Mouse (Mus musculus): ENCODE results near the gene Nsg1. TPM values are rescaled to one million over a fixed set of nuclear protein-coding genes. Genes with fewer than 3 reads are reported as not detected.

Gene Nsg1
- polyA plus RNA-seq, 1 experiment from 2014 or later: 69.7 TPM

- Histone ChIP-seq H3K4me3 (ENCODE audit: low read length) (no peak overlapping the region), H3K27ac (ENCODE audit: low read length) (no peak overlapping the region), H3K9me3 (ENCODE audit: low read length) (no peaks in the 10 kb centered on the region), H3K36me3 (ENCODE audit: insufficient read depth, low read length) (peaks cover 16% of the 10 kb centered on the region), H3K9ac (replicated peaks; ENCODE audit: low read length) (no peak overlapping the region), H3K27me3 (ENCODE audit: insufficient read depth, low read length) (no peaks in the 10 kb centered on the region), H3K4me1 (ENCODE audit: insufficient read depth, low read length) (no peaks in the 10 kb centered on the region), H3K4me2 (replicated peaks; ENCODE audit: low read depth, low read length) (no peak overlapping the region)
- 93% methylated on average over 2 of the region's 2 CpGs for WGBS
- no peak for ATAC-seq (ENCODE audit: low FRiP score, low TSS enrichment)
Measured at GRCm38 (mm10) chr5:38114526-38114925, 45.2 kb downstream of the Nsg1 start.

DNA sequence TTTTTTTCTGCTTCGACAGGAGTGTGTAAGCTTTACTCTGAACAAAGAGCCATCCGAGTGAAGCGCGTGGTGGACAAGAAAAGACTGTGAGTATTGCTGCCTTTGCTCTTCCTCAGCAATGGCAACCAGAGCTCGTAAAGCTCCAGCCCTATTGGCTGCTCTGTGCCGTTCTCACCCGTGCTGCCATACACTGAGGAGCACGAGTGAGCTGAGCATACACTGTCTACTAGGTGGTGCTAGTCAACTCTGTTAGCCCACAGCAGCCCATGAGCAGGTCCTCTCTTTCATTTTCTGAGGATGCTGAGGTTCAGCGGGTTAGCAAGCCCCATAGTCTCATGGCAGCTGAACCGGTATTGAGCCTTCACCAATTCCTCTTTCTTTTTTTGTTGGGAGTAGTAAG is 52.9 kb downstream of the Nsg1 start:
- no peak overlapping the region for H3K27ac ChIP-seq (ENCODE audit: low read length)
- H3K4me2 ChIP-seq (replicated peaks; ENCODE audit: low read depth, low read length): no peak overlapping the region
- H3K4me1 ChIP-seq (ENCODE audit: insufficient read depth, low read length): 0 out of 2 replicates have a peak, but pooled peaks cover 5% of the 10 kb centered on the region
- H3K36me3 ChIP-seq (ENCODE audit: insufficient read depth, low read length): peaks cover 10% of the 10 kb centered on the region; the same call in 1 of the 2 replicates
- no peak for ATAC-seq (ENCODE audit: low FRiP score, low TSS enrichment)
- H3K27me3 ChIP-seq (ENCODE audit: insufficient read depth, low read length): no peaks in the 10 kb centered on the region
- no peaks in the 10 kb centered on the region for H3K9me3 ChIP-seq (ENCODE audit: low read length)
- no peak overlapping the region for H3K4me3 ChIP-seq (ENCODE audit: low read length)
- 74% methylated on average over 10 of the region's 10 CpGs for WGBS
- no peak overlapping the region for H3K9ac ChIP-seq (replicated peaks; ENCODE audit: low read length)

DNA sequence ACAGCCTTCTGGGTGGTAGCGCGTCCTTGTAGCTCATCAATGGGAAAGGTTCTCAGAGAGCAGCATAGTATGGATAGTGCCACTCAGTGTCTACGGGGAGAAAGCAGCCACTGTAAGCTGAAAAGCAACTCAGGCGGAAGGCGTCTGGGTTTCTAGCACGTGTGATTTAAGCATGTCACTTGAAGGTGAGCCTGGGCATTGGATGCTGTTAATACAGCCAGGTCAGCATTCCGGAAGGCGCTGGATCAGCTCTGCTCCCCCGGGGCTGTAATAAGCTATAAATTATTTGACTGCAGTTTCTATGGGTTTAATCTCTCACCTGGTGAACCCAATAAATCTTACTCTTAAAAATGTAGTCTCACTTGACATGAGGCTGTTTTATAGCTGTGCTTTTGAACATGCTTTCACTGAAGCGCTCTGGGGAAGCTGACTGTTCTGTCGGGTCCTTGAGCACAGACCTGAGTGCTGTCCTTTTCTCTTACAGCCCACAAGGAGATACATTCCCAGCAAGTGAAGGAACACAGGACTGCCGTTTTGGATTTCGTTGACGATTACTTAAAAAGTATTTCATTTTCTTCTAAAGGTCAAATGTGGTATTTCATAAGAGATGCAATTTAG is 53.5 kb downstream of the Nsg1 start:
- no peak overlapping the region for H3K4me2 ChIP-seq (replicated peaks; ENCODE audit: low read depth, low read length)
- H3K27ac ChIP-seq (ENCODE audit: low read length): no peak overlapping the region
- H3K27me3 ChIP-seq (ENCODE audit: insufficient read depth, low read length): no peaks in the 10 kb centered on the region
- H3K4me3 ChIP-seq (ENCODE audit: low read length): no peak overlapping the region
- H3K36me3 ChIP-seq (ENCODE audit: insufficient read depth, low read length): peaks cover 10% of the 10 kb centered on the region; the same call in 1 of the 2 replicates
- no peak overlapping the region for H3K9ac ChIP-seq (replicated peaks; ENCODE audit: low read length)
- ATAC-seq (ENCODE audit: low FRiP score, low TSS enrichment): no peak
- 40% methylated on average over 14 of the region's 14 CpGs for WGBS
- 0 out of 2 replicates have a peak, but pooled peaks cover 5% of the 10 kb centered on the region for H3K4me1 ChIP-seq (ENCODE audit: insufficient read depth, low read length)
- H3K9me3 ChIP-seq (ENCODE audit: low read length): no peaks in the 10 kb centered on the region

- no peak overlapping the region for H3K27ac ChIP-seq (ENCODE audit: low read length)
- ATAC-seq (ENCODE audit: low FRiP score, low TSS enrichment): no peak
- WGBS: 90% methylated on average over 2 of the region's 2 CpGs
- H3K9ac ChIP-seq (replicated peaks; ENCODE audit: low read length): no peak overlapping the region
- H3K27me3 ChIP-seq (ENCODE audit: insufficient read depth, low read length): no peaks in the 10 kb centered on the region
- H3K9me3 ChIP-seq (ENCODE audit: low read length): no peaks in the 10 kb centered on the region
- H3K4me2 ChIP-seq (replicated peaks; ENCODE audit: low read depth, low read length): no peak overlapping the region
- H3K4me3 ChIP-seq (ENCODE audit: low read length): no peak overlapping the region
- H3K4me1 ChIP-seq (ENCODE audit: insufficient read depth, low read length): 0 out of 2 replicates have a peak, but pooled peaks cover 5% of the 10 kb centered on the region
- H3K36me3 ChIP-seq (ENCODE audit: insufficient read depth, low read length): no peaks in the 10 kb centered on the region
Measured at GRCm38 (mm10) chr5:38102945-38103344, 56.8 kb downstream of the Nsg1 start.

DNA sequence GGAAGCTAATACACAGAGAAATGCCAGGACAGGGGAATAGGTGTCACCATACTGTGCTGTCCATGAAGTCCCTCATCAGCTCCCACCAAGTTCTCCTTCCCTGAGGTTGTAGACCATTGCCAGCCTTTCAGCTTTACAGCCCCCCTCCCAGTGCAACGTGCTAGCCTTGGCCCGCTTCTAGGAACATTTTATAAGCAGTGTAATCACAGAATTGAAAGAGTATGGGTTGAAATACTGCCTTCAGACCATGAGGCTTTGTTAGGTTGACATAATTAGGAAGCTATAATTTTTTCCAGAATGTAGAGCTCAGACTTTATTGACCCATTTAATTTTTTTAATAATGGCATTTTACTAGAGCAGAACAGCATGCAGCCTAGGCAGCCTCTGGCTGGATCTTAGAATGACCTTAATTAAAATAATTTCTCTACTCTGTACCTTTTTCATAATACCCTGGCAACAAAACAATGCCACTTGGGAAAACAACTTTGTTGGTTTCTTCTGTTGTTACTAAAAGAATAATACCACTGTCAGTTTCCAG is 60.5 kb downstream of the Nsg1 start:
- no peak for ATAC-seq (ENCODE audit: low FRiP score, low TSS enrichment)
- no peaks in the 10 kb centered on the region for H3K9me3 ChIP-seq (ENCODE audit: low read length)
- 80% methylated on average over 2 of the region's 2 CpGs for WGBS
- H3K27ac ChIP-seq (ENCODE audit: low read length): no peak overlapping the region
- no peaks in the 10 kb centered on the region for H3K4me1 ChIP-seq (ENCODE audit: insufficient read depth, low read length)
- no peaks in the 10 kb centered on the region for H3K27me3 ChIP-seq (ENCODE audit: insufficient read depth, low read length)
- no peak overlapping the region for H3K9ac ChIP-seq (replicated peaks; ENCODE audit: low read length)
- H3K4me2 ChIP-seq (replicated peaks; ENCODE audit: low read depth, low read length): no peak overlapping the region
- H3K4me3 ChIP-seq (ENCODE audit: low read length): no peak overlapping the region
- no peaks in the 10 kb centered on the region for H3K36me3 ChIP-seq (ENCODE audit: insufficient read depth, low read length)

DNA sequence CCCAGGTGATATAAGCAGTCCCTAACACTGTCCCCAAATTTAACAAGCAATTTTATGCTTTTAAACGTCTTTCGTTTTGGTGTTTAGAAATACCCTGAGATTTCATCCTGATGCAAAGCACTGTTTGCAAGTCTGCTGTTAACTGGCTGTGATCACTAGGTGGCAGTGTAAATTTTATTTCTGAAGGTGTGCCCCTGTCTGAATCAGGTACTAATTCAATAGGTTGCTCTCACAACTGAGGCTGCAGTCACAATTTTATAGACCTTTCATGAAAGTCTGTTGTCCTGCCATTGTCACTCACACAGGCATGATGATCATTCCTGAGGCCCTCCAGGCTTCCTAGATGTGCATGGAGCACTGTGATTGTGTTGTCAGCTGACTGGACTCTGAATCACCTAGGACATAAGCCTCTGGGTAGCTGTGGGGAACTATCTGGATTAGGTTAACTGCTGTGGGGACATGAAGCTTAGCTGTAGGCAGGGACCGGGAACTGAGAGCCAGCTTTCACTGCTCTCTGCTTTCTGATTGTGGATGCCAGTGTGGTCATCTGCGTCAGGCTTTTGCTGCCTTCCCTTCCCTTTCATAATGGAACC is 62.1 kb downstream of the Nsg1 start:
- 71% methylated on average over 4 of the region's 4 CpGs for WGBS
- no peaks in the 10 kb centered on the region for H3K36me3 ChIP-seq (ENCODE audit: insufficient read depth, low read length)

DNA sequence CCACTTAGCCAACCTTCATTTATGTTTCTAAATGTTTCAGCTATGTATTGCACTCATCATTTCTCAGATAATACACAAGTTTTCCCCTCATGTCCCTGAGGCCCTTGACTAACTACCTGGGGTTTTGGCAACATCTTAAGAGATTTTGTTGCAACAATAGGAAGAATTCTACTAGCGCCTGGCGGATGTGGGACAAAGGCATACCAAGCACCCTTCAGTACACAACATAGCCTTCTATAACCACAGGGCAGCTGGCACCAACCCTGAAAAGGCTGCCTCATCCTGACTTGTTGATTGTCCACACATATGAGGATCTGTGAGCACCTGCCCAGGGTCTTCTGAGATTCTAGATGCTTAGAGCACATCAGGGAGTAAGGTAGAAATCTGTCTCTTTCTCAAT is 65.4 kb downstream of the Nsg1 start:
- WGBS: 92% methylated on average over 2 of the region's 2 CpGs
- Histone ChIP-seq H3K4me3 (ENCODE audit: low read length) (no peak overlapping the region), H3K4me1 (ENCODE audit: insufficient read depth, low read length) (no peaks in the 10 kb centered on the region), H3K36me3 (ENCODE audit: insufficient read depth, low read length) (no peaks in the 10 kb centered on the region), H3K27ac (ENCODE audit: low read length) (no peak overlapping the region), H3K9ac (replicated peaks; ENCODE audit: low read length) (no peak overlapping the region), H3K27me3 (ENCODE audit: insufficient read depth, low read length) (no peaks in the 10 kb centered on the region), H3K9me3 (ENCODE audit: low read length) (no peaks in the 10 kb centered on the region), H3K4me2 (replicated peaks; ENCODE audit: low read depth, low read length) (no peak overlapping the region)
- no peak for ATAC-seq (ENCODE audit: low FRiP score, low TSS enrichment)

More for the DNA sequence above, 62.1 kb downstream of the Nsg1 start:
- Histone ChIP-seq H3K9ac (replicated peaks; ENCODE audit: low read length) (no peak overlapping the region), H3K4me2 (replicated peaks; ENCODE audit: low read depth, low read length) (no peak overlapping the region), H3K27ac (ENCODE audit: low read length) (no peak overlapping the region), H3K9me3 (ENCODE audit: low read length) (no peaks in the 10 kb centered on the region), H3K4me1 (ENCODE audit: insufficient read depth, low read length) (no peaks in the 10 kb centered on the region), H3K27me3 (ENCODE audit: insufficient read depth, low read length) (no peaks in the 10 kb centered on the region), H3K4me3 (ENCODE audit: low read length) (no peak overlapping the region)
- no peak for ATAC-seq (ENCODE audit: low FRiP score, low TSS enrichment)

DNA sequence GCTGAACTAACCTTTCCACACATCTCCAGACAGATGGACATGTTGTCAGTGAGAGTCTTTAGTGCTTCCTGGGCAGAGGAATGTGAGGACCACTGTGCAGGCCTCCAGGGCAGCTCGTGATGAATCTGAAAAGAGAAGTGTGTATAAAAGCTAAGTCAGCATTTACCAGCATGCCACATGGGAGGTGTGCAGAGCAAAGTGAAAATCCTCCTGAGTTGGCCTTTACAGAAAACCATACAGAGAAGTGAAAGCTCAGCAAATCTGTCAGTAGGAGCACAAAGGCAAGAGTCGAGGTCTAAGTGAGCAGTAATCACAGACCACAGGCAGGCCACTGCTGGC is 67.8 kb downstream of the Nsg1 start:
- WGBS: 68% methylated on average over 2 of the region's 2 CpGs
- no peak for ATAC-seq (ENCODE audit: low FRiP score, low TSS enrichment)
- no peak overlapping the region for H3K4me2 ChIP-seq (replicated peaks; ENCODE audit: low read depth, low read length)

GRCm38 (mm10) chr5:38091046-38091965 is 68.4 kb downstream of the Nsg1 start:
- Histone ChIP-seq H3K27me3 (ENCODE audit: insufficient read depth, low read length) (no peaks in the 10 kb centered on the region), H3K9ac (replicated peaks; ENCODE audit: low read length) (no peak overlapping the region), H3K4me3 (ENCODE audit: low read length) (no peak overlapping the region), H3K4me2 (replicated peaks; ENCODE audit: low read depth, low read length) (no peak overlapping the region), H3K4me1 (ENCODE audit: insufficient read depth, low read length) (no peaks in the 10 kb centered on the region), H3K9me3 (ENCODE audit: low read length) (no peaks in the 10 kb centered on the region), H3K36me3 (ENCODE audit: insufficient read depth, low read length) (no peaks in the 10 kb centered on the region), H3K27ac (ENCODE audit: low read length) (no peak overlapping the region)
- ATAC-seq (ENCODE audit: low FRiP score, low TSS enrichment): no peak
- WGBS: 71% methylated on average over 8 of the region's 8 CpGs

More for the DNA sequence above, 67.8 kb downstream of the Nsg1 start:
- Histone ChIP-seq H3K27me3 (ENCODE audit: insufficient read depth, low read length) (no peaks in the 10 kb centered on the region), H3K4me1 (ENCODE audit: insufficient read depth, low read length) (no peaks in the 10 kb centered on the region), H3K27ac (ENCODE audit: low read length) (no peak overlapping the region), H3K9me3 (ENCODE audit: low read length) (no peaks in the 10 kb centered on the region), H3K36me3 (ENCODE audit: insufficient read depth, low read length) (no peaks in the 10 kb centered on the region), H3K9ac (replicated peaks; ENCODE audit: low read length) (no peak overlapping the region), H3K4me3 (ENCODE audit: low read length) (no peak overlapping the region)
